Mouse (Mus musculus) A20 (cell line): ENCODE measurements around the gene Otp.

Experiments
- DNase-seq: peaks from one replicate; pipeline ENCODE4 v3.0.0-alpha.2; 2011; ENCODE audit warnings: low read depth, low spot score

Otp gene

GRCm38 (mm10) chr13:94873111-94874038 lies 2.0 kb upstream of the Otp start:
- DNase-seq, result no peak

- no peak for DNase-seq
Observed at GRCm38 (mm10) chr13:94874039-94874425, 1.4 kb upstream of the Otp start.

GRCm38 (mm10) chr13:94874656-94875395 lies 576 bp upstream of the Otp start:
- no peak for DNase-seq

- DNase-seq, result no peak
Observed at GRCm38 (mm10) chr13:94876286-94877210, 1.1 kb downstream of the Otp start.

- no peak for DNase-seq
Observed at GRCm38 (mm10) chr13:94877211-94877590, 1.8 kb downstream of the Otp start.

GRCm38 (mm10) chr13:94877991-94878745 lies 2.8 kb downstream of the Otp start:
- no peak for DNase-seq

- no peak for DNase-seq
Observed at GRCm38 (mm10) chr13:94881201-94881600, 5.8 kb downstream of the Otp start.

GRCm38 (mm10) chr13:94882221-94882620 lies 6.8 kb downstream of the Otp start:
- DNase-seq, result no peak

- DNase-seq, result no peak
Observed at GRCm38 (mm10) chr13:94882711-94883145, 7.3 kb downstream of the Otp start.

- no peak for DNase-seq
Observed at GRCm38 (mm10) chr13:94883163-94883965, 8.0 kb downstream of the Otp start.

- no peak for DNase-seq
Observed at GRCm38 (mm10) chr13:94883966-94884960, 8.9 kb downstream of the Otp start.

GRCm38 (mm10) chr13:94885291-94886235 lies 10.2 kb downstream of the Otp start:
- no peak for DNase-seq

- no peak for DNase-seq
Observed at GRCm38 (mm10) chr13:94907841-94908240, 32.4 kb downstream of the Otp start.

- no peak for DNase-seq
Observed at GRCm38 (mm10) chr13:94912961-94913360, 37.6 kb downstream of the Otp start.

- no peak for DNase-seq
Observed at GRCm38 (mm10) chr13:94915654-94916053, 40.3 kb downstream of the Otp start.

- no peak for DNase-seq
Observed at GRCm38 (mm10) chr13:94928086-94928485, 52.7 kb downstream of the Otp start.
